27 mouse cellular contexts compared by ENCODE assay signal in genomic region chr19:5994711-5995110, GRCm38 (mm10). TPM values are rescaled to one million over a fixed set of nuclear protein-coding genes. Genes with fewer than 3 reads are reported as not detected.
DNase-seq lines count a peak whose midpoint lies in the region; ATAC-seq lines count a peak whose summit lies in the region.
"Had no signal": no experiment of that assay in that cellular context is flagged by ENCODE, and none has a peak within 500 bp of the region (broad histone marks: within the 10 kb centered on the region; RNA-seq: fewer than 3 reads in every experiment).

No protein-coding gene starts in this region.

- 0 out of 2 replicates have a peak, but pooled peaks cover 3% of the 10 kb centered on the region for H3K36me3 ChIP-seq in kidney, embryonic 16.5 days (ENCODE audit: insufficient read depth, low read length)
- H3K36me3 ChIP-seq in kidney, embryonic 14.5 days (ENCODE audit: control insufficient read depth, insufficient read depth, low read length): no peaks in the 10 kb centered on the region
- H3K36me3 ChIP-seq: embryonic facial prominence, embryonic 10.5 days; embryonic facial prominence, embryonic 12.5 days; forebrain, embryonic 15.5 days had no signal

- DNase-seq in cerebellum, postnatal 10 days: peak; percentile 76 to 87
- DNase-seq in kidney, postnatal 4 days: peak; percentile 41 to 60
- DNase-seq in kidney, postnatal 25 days: no peak
- DNase-seq: adrenal gland, adult 8-10 months; adrenal gland, postnatal 14 days; adrenal gland, postnatal 36 days; B cell, adult 2 months; cerebellum, adult 11 months; cerebellum, adult 18-20 months; cerebellum, adult 8-10 months; cerebellum, adult 9-11 months; forebrain, postnatal 0 days had no signal

- H3K27me3 ChIP-seq in kidney, embryonic 16.5 days (ENCODE audit: insufficient read depth, low read length): no peaks in the 10 kb centered on the region
- no peaks in the 10 kb centered on the region for H3K27me3 ChIP-seq in kidney, embryonic 14.5 days (ENCODE audit: control insufficient read depth, insufficient read depth, low read length)
- H3K27me3 ChIP-seq: CH12.LX; embryonic facial prominence, embryonic 12.5 days; forebrain, embryonic 13.5 days; forebrain, embryonic 15.5 days; Patski had no signal

- ATAC-seq in cerebellum, adult (ENCODE audit: insufficient number of reproducible peaks, low FRiP score, low TSS enrichment): no peak
- no peak for ATAC-seq in kidney, embryonic 16.5 days (ENCODE audit: low FRiP score, low TSS enrichment)
- no peak for ATAC-seq in kidney, embryonic 14.5 days (ENCODE audit: low FRiP score, low TSS enrichment)
- ATAC-seq: activated CD4-positive, CD25-positive, alpha-beta regulatory T cell, adult 4 months; CD4-positive, CD25-positive, alpha-beta regulatory T cell, adult 4 months; forebrain, embryonic 13.5 days; forebrain, embryonic 15.5 days; forebrain, postnatal 0 days; Patski had no signal

- 68% methylated on average over 14 of the region's 14 CpGs for WGBS in kidney, embryonic 16.5 days
- WGBS in kidney, embryonic 14.5 days: 70% methylated on average over 14 of the region's 14 CpGs

- H3K27ac ChIP-seq in kidney, embryonic 16.5 days (ENCODE audit: low read length): no peak overlapping the region
- H3K27ac ChIP-seq in kidney, embryonic 14.5 days (ENCODE audit: low read depth, low read length): no peak overlapping the region
- H3K27ac ChIP-seq: embryonic facial prominence, embryonic 10.5 days; embryonic facial prominence, embryonic 12.5 days; forebrain, embryonic 13.5 days; forebrain, embryonic 15.5 days had no signal

- no peak overlapping the region for H3K4me3 ChIP-seq in kidney, embryonic 16.5 days (ENCODE audit: low read length)
- H3K4me3 ChIP-seq in kidney, embryonic 14.5 days (ENCODE audit: low read length): no peak overlapping the region
- H3K4me3 ChIP-seq: embryonic facial prominence, embryonic 10.5 days; embryonic facial prominence, embryonic 12.5 days; forebrain, embryonic 13.5 days; forebrain, embryonic 15.5 days had no signal

- no peaks in the 10 kb centered on the region for H3K9me3 ChIP-seq in kidney, embryonic 16.5 days (ENCODE audit: low read length)
- H3K9me3 ChIP-seq in kidney, embryonic 14.5 days (ENCODE audit: control insufficient read depth, low read length): no peaks in the 10 kb centered on the region
- H3K9me3 ChIP-seq: embryonic facial prominence, embryonic 10.5 days; embryonic facial prominence, embryonic 12.5 days; forebrain, embryonic 13.5 days; forebrain, embryonic 15.5 days; G1E had no signal

- no peaks in the 10 kb centered on the region for H3K4me1 ChIP-seq in kidney, embryonic 16.5 days (ENCODE audit: insufficient read depth, low read length)
- no peaks in the 10 kb centered on the region; the same call in 1 of the 2 replicates for H3K4me1 ChIP-seq in kidney, embryonic 14.5 days (ENCODE audit: control insufficient read depth, insufficient read depth, low read length)
- H3K4me1 ChIP-seq: embryonic facial prominence, embryonic 12.5 days; forebrain, embryonic 15.5 days had no signal

- no peak overlapping the region for H3K4me2 ChIP-seq in kidney, embryonic 16.5 days (replicated peaks; ENCODE audit: low read depth, low read length)
- H3K4me2 ChIP-seq in kidney, embryonic 14.5 days (replicated peaks; ENCODE audit: low read depth, low read length): no peak overlapping the region
- H3K4me2 ChIP-seq: embryonic facial prominence, embryonic 12.5 days; forebrain, embryonic 13.5 days; forebrain, embryonic 15.5 days had no signal

- 0 out of 2 replicates have a peak overlapping the region, but pooled peaks have one; percentile 35 for H3K9ac ChIP-seq in kidney, embryonic 16.5 days (replicated peaks; ENCODE audit: low read length)
- H3K9ac ChIP-seq in kidney, embryonic 14.5 days (ENCODE audit: low read depth, low read length): no peak overlapping the region
- H3K9ac ChIP-seq: embryonic facial prominence, embryonic 12.5 days; forebrain, embryonic 13.5 days; forebrain, embryonic 15.5 days; forebrain, postnatal 0 days had no signal

RNA-seq across cellular contexts. Expression of gene Slc22a20, which starts 8.8 kb away (rescaled TPM):
- polyA plus RNA-seq in kidney, embryonic 16.5 days (2015; fragmentation: Nextera tagmentation; extraction: Ambion mirVana): not detected in 2 replicates
- polyA plus RNA-seq in kidney, embryonic 14.5 days (2014; fragmentation: Nextera tagmentation; extraction: Ambion mirVana): not detected in 2 replicates
- polyA plus RNA-seq: activated CD4-positive, CD25-positive, alpha-beta regulatory T cell, adult 4 months; CD4-positive, CD25-positive, alpha-beta regulatory T cell, adult 4 months; cortical plate, adult 2 months; embryonic facial prominence, embryonic 10.5 days; embryonic facial prominence, embryonic 12.5 days; embryonic facial prominence, embryonic 14.5 days; forebrain, embryonic 11.5 days; forebrain, embryonic 13.5 days; forebrain, embryonic 15.5 days; forebrain, postnatal 0 days; G1E; Patski had no signal

RNA-seq across cellular contexts. Expression of gene Capn1, which starts 21.0 kb away (rescaled TPM):
- 11.1 and 11.9 TPM in 2 replicates for polyA plus RNA-seq in kidney, embryonic 16.5 days (2015; fragmentation: Nextera tagmentation; extraction: Ambion mirVana)
- 6.3 and 8.6 TPM in 2 replicates for polyA plus RNA-seq in kidney, embryonic 14.5 days (2014; fragmentation: Nextera tagmentation; extraction: Ambion mirVana)

RNA-seq across cellular contexts. Expression of gene Pola2, which starts 30.7 kb away (rescaled TPM):
- polyA plus RNA-seq in kidney, embryonic 16.5 days (2015; fragmentation: Nextera tagmentation; extraction: Ambion mirVana): 77.7 and 82.1 TPM in 2 replicates
- polyA plus RNA-seq in kidney, embryonic 14.5 days (2014; fragmentation: Nextera tagmentation; extraction: Ambion mirVana): 74.2 and 95.3 TPM in 2 replicates

RNA-seq across cellular contexts. Expression of gene Syvn1, which starts 51.7 kb away (rescaled TPM):
- 33.1 and 39.0 TPM in 2 replicates for polyA plus RNA-seq in kidney, embryonic 16.5 days (2015; fragmentation: Nextera tagmentation; extraction: Ambion mirVana)
- 23.5 and 32.8 TPM in 2 replicates for polyA plus RNA-seq in kidney, embryonic 14.5 days (2014; fragmentation: Nextera tagmentation; extraction: Ambion mirVana)

Comparison
In these comparisons a context has a peak if more than half of its experiments do, and no peak if none do; other contexts are left out.
1. DNase-seq: peak in cerebellum, postnatal 10 days (2 of 2) and kidney, postnatal 4 days (2 of 2); none in kidney, postnatal 25 days (0 of 2).